Mouse (Mus musculus) 416B (cell line): ENCODE measurements at regions not wholly inside any gene's neighbourhood (a gene's known extent, or its start where the extent isn't known, plus 50 kb on each side); places are given as distances from the start of the nearest gene placed in this dataset.

Experiments
- DNase-seq: peaks from one replicate; pipeline ENCODE4 v3.0.0; 2011; ENCODE audit warnings: low read depth

DNA sequence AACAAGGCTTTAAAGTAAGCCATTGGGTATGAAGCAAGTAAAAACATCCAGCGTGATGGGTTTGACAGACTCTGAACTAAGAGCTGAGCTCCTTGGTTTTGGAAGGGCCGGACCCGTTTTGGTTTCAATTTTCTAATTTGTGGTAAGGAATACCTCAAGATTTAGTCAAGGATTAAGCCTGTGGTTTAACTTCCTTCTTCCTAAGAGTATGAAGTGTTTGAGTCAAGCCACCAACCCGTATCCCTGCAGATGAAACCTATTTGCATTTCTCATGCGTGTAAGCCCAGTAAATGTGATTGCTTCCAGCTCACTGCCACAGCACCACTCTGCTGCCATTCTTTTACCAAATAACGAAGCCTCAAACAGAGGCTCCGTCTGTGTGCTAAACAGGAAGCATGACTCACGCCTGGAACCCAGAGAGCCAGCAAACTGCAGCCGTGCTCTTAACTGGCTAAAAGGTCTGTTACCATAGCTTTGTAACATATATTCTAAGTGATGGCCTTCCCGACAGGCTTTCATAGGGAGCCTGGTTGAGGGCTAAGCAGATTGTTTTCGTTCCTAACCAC lies 149.7 kb downstream of the Etv1 start:
- DNase-seq = peak; percentile 90

DNA sequence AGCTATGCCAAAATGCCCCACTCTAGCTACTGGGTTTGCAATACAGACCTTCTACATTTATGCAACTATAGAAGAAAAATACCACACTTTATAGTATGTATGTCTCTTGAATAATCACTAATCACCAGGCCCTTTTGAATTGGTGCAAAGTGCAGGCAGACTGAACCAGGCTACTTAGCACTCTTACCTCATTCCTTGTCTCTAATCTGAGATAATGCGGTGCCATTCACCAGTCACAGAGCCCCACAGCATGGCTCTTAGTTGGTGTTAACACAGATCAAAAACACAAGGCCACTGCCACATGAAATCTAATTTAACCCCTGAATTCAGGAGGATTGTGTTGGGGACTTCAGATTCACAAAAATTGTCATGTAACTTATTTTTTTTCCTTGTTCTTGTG lies 150.5 kb downstream of the Etv1 start:
- no peak for DNase-seq

DNA sequence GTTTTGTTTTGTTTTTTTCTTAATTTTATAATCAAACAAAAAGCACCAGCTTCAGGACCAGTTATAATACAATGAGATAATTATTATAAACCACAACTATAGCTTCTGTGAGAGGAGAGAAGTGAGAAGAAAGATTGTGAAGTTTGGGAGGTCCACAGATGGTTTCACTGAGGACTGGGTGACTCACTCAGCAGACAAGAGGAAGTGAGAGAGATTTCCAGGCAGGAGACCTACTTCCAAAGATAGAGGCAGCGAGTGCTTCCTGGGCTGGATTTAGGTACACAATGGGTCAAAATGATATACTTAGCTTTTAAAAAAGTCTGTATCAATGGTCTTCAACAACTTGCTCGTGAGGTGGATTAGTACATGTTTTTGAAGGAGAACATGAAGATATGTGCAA lies 152.6 kb downstream of the Etv1 start:
- DNase-seq = peak; percentile 50

DNA sequence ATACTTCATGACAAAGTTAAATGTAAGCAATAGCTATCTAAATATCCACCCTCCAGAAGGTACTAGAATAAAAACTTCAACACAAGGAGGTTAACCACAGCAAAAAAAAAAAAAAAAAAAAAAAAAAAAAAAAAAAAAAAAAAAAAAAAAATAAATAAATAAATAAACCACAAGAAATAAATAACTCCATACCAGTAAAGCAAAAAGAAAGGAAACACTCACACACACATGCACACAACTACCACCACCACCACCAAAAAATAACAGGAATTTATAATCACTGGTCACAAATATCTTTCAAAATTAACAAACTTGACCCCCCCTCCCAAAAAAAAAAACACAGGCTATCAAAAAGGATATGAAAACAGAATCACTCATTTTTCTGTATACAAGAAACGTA lies 180.4 kb downstream of the Etv1 start:
- no peak for DNase-seq

DNA sequence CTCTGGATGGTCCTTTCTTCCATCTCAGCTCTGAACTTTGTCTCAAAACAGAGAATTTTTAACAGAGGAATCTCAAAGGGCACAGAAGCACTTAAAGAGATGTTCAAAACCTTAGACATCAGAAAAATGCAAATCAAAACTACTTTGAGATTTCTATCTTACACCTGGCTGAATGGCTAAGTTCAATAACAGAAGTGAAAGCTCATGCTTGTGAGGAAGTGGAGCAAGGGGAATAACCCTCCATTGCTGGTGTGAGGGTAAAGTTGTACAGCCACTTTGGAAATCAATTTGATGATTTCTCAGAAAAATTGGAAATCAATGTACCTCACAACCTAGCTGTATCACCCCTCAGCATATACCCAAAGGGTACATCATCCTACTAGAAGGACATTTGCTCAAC lies 183.1 kb downstream of the Etv1 start:
- DNase-seq = no peak

DNA sequence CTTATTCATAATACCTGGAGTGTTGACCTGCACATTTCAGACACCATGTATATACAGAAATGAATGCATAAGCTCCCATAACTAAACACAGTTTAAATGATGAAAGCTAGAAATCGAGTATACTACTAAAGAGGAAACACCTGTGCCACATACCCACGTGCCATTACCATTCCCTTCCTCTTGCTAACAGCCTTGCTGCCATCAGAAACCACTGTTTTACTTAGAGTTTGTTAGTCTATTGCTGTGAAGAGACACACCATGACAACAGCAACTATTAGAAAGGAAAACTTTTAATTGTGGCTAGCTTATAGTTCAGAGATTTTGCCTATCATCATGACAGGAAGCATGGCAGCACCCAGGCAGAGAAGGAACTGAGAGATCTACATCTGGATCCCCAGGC lies 191.2 kb downstream of the Etv1 start:
- DNase-seq = peak; percentile 2

DNA sequence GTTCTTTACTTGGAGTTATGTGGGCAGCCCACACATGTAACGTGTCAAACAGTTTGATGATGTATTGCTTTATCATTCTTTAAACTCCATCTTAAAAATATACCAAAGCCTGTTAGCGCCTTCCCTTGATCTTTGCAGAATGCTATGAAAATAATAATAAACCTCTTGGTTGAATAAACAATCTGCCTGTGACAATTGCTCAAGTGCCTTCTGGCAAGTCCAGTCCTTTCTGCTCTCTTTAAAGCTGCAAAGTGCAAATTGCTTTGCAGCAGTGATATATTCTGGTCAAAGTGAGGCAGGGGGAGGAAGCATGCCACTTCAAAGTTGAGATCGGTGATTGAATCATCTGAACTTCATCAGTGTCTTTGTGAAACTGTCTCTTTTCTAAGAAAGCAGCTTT lies 193.0 kb downstream of the Etv1 start:
- no peak for DNase-seq

DNA sequence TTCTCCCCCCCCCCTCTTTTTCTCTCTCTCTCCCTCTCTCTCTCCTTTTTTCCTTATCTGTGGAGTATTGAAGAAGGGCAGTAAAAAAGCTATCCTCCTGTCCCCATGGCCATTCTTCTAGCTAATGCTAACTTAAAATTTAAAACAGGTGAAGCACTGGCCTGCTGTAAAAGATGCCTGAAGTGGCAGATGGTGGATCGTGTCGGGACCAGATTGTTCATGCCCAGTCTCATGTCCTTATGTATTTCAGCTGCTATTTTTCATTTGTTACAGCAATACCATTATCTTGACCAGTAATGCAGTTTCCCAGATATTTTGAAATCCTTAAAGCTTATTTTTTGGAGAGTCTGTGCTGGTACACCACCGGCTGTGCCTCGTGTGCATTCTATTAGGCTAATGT lies 196.3 kb downstream of the Etv1 start:
- no peak for DNase-seq

DNA sequence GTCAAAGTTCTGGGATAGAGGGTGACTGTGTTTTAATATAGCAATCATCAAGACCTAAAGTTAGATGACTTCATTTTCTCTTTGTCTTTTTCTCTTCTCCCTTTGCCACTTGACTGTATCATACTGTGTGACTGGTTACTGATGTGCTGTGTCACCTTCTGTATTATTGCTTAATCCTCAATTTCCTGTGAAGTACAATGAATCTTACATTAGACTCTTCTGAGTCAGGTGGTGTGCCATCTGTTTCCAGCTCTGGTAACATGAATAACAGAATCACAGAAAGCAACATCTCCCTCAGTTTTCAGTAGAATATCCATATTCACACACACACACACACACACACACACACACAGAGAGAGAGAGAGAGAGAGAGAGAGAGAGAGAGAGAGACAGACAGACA lies 203.2 kb downstream of the Etv1 start:
- DNase-seq = no peak

DNA sequence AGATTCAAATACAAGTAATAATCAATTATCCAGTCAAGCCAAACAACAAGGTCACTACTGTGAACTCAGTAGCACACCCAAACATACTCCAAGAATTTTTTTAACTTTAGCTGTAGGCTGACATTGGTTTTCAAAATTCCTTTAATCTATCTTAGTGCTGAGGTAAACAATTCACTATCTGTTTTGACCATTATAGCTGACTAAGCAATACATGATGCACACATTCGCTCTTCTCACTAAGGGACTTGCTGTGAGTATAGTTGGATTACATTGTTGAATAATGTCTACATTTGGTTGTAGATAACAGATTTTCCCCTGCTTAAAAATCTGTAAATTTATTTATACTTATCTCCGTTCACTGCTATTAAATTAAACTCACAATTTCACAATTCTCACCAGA lies 206.7 kb downstream of the Etv1 start:
- DNase-seq = no peak

DNA sequence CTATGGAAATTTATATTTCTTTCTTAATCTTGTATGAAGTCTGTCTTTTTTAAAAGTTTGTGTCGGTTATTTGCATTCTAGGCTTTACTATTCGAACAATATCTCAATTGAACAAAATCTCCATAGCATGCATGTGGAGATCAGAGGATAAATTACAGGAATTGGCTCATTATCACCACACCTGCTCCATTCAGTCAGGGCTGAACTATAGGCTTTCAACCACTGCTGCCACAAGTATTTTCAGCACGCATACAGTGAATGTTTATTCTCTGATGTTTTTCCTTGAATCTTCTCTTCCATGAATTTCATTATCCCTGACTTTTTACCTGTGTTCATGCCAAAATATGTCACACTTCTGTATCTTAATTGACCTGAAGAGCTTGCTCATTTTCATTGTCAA lies 207.2 kb downstream of the Etv1 start:
- DNase-seq = no peak

DNA sequence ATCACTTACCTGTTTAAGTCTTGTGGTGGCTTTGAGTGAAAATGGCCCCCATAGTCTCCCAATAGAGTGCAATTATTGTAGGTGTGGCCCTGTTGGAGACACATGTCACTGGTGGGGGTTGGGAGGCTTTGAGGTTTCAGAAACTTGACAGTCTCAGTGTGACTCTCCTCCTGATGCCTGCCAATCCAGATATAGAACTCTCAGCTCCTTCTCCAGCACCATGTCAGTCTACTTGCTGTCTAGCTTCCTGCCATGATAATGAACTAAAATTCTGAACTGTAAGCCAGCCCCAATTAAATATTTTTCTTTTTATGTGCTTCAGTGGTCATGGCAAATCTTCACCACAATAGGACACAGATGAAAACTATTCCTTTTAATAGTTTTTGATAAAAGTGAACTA lies 208.1 kb downstream of the Etv1 start:
- DNase-seq = no peak

DNA sequence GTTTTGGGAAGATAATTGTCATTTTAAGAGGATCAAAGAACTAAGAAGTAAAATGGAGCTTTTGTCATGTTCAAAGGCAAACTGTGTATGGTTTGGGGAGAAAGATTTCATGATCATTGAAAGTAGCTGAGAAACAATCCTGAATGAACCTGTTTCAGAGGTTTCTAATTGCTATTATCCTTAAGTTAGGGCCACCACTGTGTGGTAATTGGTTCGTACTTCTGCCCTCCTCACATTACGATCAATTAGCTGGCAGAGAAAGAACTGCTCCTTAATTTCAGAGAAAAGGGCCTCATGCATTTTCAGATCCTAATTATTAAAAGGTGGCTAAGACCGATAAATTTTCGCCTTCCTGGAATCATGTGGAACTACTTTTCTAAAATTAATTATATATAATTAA lies 208.6 kb downstream of the Etv1 start:
- no peak for DNase-seq

DNA sequence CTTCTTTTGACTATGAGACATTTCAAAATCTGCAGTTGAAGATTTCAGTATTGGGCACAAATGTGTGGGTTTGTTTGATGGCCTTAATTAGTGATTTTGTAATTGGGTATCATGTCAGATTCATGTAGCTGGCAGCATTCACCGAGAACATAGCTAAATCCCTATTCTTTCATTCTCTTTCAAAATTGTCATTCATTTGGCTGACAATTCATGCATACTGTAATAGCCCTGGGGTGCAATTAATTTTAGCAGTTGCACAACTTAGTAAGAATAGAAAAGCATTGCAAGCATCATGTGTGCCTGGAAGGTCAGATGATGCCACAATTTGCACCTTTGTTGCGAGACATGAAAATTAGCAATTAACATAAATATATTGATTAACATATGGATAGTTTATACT lies 248.0 kb downstream of the Etv1 start:
- no peak for DNase-seq

DNA sequence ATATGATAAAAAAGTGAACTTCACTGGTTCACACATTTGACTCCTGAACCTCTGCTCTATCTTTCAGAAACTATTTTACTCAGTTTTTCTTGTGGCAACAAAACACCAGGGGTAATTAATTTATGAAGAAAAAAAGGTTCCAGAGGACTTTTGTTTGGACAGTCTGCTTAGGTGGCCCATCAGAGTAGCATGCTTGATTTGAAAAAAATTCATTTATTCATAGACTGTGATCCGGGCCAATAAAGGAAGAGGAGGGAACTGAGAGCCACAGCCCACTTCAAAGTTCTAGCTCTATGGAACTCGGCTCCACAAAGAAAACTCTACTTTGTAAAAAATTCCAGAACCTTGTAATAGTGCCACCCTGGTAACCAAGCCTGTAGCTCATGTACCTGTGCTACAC lies 248.8 kb downstream of the Etv1 start:
- no peak for DNase-seq

DNA sequence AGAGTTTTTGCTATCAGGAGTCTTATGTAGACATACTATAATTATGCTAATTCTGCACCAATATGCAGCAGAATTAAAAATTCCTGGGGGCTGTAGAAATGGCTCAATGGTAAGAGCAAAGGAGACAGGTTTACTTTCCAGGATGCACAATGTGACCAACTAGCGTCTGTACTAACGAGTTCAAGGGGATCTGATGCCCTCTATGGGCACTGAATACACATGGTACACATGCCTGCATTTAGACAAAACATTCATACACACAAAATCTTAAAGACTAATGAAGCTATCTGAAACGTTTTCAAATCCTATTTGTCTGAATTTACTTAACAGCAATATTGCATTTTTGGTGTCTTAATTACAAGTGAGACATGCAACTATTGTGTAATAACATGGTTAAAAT lies 254.8 kb downstream of the Etv1 start:
- DNase-seq = no peak

DNA sequence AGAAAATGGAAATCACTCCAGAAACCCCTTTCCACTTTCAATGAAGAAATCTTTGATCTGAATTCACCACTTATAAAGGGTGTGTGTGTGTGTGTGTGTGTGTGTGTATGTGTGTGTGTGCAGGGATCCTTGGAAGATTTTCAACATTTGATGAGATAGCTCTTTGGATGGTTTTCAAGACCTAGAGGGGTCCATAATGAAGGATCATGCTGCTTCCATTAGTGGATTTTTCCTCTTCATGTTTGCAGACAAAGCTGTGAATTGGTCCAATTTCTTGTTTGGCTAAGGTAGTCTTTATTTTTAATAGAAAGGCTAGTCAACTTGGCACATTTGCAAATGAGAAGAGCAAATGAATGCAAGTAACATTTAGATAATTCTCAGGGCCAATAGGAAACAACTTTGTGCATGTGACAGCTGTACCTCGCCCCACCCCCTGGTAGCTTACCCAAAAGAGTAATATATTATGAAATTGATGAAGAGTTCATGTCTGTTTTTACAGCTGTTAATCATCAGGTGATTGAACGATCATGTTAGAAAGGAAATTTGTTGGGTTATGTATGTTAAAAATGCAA lies 257.4 kb downstream of the Etv1 start:
- DNase-seq = no peak

DNA sequence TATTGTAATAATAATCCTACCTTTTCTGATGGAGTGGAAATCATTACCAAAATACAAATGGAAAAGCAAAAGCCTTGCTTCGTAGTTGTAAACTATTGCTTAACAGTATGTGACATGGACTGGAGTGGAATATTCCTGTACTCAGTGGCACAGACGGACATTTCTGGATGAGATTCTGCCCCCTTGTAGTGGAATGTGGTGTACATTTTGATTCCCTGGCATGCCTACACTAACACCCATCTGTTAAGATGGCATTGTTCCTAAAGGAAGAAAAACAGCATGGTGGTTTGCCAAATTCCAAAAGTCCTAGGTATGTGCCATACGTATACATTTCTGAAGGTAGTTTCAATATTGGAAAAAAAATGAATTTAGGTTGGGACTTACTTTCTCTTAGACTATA lies 258.9 kb downstream of the Etv1 start:
- no peak for DNase-seq

DNA sequence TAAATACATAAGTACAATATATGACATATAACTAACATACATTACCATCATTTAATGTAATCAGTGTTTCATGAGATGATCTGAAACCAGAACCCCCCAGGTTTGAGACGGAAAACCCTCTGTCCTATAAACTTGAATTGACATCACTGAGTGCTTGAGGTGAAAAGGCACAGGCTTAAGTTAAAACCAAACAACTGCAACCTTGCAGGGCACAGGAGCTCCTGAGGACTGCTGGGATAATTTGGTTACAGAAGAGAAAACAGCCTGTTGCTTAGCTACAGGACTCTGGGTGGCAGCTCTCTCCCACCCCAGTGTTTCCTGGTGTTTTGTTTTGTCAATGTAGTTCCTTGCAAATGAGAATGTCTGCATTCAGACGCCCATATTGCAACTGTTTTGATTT lies 259.5 kb downstream of the Etv1 start:
- DNase-seq = no peak

DNA sequence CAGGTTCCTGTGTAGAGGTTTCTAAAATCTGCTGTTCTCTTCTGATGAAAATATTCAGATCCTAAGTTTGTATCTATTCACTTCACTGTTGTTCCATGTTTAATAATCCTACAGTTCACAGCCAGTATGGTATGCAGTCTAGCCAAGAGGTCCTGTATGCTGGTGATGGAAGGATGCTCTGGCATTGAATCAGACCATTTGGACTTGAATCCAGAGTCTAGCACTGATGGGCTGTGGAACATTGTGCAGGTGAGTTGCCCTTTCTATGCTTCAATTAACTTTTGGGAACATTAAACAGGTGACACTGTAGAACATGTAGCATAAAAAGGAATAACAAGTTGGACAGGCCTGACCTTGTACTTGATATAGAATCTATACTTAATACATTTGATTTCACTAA lies 267.9 kb downstream of the Etv1 start:
- no peak for DNase-seq

DNA sequence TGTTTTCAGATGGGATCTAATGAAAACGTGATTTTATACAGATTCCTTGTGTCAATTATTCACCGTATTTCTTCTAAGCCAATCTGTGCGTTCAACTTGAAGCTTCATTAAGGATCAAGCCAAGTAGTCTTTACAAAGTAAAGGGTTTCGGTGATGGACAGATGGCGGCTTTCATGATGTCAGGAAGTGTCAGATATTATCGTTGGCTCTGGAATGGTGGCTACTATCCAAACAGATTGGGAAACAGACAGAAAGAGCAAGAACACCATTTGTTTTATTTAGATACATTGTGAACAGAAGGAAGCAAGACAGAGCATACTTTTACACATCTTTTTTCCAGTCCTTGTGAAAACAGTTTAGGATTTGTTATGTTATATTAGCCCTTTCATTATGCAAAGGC lies 269.3 kb downstream of the Etv1 start:
- no peak for DNase-seq

DNA sequence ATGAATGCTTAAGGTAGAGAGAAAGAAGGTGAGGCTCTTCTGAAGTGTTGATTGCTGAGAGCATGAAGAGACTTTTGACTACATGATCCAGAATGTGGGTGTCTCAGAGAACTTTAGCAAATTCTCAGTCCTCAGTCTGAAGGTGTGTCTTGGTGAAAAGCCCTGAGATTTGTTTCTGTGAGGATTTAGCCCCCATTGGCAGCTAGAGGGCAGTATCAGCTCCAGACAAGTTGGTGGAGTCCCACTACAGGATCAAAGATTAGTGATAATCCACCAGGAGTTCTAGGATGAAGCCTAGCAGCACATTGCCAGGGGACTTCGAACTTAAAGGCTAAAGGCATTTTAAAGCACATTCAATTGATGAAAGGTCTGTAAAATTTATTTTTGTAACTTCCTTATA lies 269.8 kb downstream of the Etv1 start:
- DNase-seq = peak; percentile 3

DNA sequence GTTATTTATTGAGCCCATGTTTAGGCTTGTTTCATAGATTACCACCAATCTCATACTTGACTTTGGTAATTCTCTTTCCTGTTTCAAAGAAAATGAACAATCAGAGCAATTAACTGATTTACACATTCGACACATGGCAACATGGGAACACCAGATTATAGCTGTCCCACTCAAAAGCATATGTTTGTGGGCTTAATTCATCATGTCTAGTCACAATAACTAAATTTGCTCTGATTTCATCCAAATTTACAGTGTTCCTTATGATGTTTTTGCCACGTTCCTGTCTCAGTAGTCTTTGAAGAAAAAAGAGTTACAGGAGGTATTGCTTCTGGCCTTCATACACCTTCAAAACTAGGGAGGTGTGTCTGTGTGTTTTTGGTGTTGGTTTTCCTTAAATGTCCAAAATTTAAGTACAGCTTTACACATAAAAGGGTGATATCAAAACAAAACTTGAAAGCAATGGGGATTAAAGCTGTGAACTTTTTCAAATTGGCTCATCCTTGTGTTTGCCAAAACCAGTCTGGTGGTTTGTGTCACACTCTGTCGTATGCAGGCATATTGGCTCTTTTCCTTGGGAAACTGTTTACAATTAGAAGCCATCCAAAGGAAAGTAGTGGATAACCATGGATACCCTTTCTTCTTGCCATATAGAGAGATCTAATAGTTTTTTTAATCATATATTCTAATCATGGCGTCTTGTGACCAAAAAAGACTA lies 291.3 kb downstream of the Etv1 start:
- DNase-seq = no peak
